Mouse (Mus musculus) forelimb bud, embryonic 11.5 days (tissue): Measurements from ENCODE around the gene Ankle1.

Source experiments
- DNase-seq: peaks from one replicate; pipeline ENCODE4 v3.0.0-alpha.2; 2012; ENCODE audit warnings: low read depth, low spot score

The Ankle1 gene

DNA sequence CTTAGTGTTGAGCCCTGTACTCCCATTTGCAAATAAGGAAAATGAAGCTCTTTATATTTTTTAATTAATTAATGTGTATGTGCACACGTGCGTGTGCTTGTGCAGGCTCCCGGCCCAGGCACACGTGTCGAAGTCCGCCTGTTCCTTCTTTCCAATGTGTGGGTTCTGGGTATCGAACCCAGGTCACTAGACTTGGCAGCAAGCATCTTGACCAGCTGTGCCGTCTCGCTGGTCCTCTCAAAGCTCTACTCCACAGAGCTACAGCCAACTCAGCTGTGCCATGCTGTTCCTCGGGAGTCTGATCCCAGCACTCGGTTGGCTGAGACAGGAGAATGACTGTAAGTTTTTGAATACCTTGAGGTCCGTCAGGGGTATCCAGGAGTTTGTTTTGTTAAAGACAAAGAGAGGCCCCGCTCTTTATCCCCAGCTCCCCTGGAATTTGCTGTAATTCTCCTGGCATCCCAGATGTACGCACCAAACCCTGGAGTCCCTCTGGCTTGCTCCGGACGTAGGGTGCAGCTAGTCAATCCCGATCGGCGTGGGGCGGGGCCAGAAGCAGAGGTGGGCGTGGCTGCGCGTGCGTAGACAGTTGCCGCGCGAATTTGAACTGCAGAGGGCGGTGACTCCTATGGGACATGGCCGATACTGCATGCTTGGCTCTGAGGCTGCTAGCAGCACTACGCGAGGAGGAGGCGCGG lies at the start of gene Ankle1:
Ankle1 (plus strand) TSS at position 610 of the 698 bp plus-strand sequence.
- peak; percentile 95 for DNase-seq

DNA sequence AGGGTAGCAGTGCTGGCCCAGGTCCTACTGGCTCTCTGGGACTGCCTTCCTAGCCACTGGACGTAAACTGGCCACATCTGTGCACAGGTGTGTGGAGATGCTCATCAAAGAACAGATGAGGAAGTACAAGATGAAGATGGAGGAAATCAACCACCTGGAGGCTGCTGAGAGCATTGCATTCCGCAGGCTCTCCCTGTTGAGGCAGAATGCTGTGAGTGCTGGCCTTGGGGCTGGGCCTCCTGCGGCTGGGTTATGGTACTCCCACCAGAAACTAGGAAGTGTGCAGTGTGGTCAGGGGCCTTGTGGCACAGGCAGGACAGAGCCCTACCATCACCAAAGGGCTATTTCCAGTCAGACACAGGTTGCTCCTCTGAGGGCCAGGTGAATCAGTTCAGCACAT lies 47.8 kb upstream of the Ankle1 start:
- DNase-seq, result no peak

DNA sequence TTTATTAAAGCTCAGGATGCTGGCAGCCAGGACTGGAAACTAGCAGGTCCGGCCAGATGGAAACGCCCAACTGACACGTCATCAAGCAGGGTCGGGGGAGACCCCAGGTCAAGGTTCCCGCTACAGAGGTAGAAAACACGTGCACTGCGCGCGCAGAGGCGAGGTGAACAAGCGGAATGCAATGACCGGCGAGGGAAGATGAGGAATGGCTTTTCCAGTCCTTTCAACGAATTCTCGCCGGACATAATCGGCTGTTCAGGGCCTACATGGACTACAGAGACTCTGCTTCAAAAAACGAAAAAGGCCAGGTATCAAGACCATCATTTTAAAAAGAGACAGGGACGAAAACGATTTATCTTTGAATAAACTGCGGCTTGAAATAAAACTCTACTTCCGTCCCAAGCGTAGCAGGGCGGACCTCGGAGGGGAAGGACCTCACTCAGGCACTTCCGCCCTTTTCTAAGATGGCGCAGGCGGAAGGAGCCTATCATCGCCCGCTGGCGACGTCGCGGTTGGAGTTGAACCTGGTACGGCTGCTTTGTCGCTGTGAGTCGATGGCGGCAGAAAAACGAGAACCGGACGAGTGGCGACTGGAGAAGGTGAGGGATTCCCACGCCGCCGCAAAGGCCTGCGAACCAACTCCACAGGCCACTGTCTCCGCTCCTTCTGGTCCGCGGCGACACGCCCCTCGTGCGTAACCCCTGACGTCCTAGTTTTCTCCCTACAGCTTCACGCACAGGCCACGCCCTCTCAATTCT lies 38.9 kb upstream of the Ankle1 start, which contains the start of gene Use1:
Use1 (plus strand) TSS at position 78 of the 758 bp plus-strand sequence.
- peak; percentile 91 for DNase-seq

DNA sequence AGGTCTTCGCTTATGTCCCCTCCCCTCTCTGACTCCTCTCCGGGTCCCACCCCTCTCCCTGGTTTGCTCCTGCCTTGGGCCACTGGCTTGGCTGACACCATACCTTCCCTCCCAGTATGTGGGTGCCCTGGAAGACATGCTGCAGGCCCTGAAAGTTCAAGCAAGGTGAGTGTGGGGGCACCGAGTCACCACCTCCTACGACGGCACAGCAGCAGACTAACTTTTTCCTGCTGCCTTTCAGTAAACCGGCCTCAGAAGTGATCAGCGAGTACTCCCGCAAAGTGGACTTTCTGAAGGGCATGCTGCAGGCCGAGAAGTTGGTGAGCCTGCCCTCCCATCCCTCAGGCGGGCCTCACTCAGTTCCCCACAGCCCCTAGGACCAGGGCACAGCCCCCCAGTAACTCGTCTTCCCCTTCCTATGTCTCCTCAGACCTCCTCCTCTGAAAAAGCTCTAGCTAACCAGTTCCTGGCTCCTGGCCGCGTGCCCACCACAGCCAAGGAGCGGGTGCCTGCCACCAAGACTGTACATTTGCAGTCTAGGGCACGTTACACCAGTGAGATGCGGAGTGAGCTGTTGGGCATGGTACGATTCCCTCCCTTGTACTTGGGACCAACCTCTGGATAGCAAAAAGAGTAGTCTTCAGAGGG lies 38.2 kb upstream of the Ankle1 start:
- DNase-seq, result no peak

DNA sequence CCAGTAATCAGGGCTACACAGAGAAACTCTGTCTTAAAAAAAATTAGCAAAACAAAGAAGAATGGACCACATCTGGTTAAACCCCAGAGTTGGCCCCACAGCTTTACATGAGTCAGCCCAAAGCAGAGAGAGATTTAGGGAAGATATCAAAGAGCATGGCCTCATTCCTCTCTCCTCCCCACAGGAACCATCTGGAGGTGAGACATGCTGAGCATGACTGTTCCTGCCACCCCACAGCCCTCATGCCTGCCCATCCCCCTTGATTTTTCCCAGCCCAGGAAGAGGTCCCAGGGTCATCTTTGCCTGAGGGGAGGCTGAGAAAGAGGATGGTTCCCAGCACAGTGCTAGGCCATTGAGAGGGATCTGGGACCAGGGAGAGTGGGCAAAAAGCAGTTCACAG lies 37.4 kb upstream of the Ankle1 start:
- no peak for DNase-seq

DNA sequence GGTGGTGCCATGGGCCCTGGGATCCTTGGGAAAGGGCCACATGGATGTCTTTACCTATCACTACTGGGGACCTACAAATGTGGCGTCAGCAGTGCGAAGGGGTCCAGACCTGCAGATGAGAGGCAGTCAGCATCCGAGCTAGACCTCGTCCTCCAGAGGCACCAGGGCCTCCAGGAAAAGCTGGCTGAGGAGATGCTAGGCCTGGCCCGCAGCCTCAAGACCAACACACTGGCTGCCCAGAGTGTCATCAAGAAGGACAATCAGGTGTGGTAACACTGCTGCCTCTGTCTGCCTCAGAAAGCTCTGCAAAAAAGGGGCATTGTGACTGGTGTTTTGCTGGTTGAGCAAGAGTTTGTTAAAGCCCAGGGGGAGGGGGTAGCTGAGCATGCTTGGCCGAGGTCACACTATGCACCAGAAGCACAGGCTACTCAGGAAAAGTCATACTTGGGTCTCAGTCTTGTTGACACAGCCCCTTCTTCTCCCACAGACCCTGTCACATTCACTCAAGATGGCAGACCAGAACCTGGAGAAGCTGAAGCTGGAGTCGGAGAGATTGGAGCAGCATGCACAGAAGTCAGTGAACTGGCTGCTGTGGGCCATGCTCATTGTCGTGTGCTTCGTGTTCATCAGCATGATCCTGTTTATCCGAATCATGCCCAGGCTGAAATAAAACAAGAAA lies 36.6 kb upstream of the Ankle1 start:
- DNase-seq, result no peak

DNA sequence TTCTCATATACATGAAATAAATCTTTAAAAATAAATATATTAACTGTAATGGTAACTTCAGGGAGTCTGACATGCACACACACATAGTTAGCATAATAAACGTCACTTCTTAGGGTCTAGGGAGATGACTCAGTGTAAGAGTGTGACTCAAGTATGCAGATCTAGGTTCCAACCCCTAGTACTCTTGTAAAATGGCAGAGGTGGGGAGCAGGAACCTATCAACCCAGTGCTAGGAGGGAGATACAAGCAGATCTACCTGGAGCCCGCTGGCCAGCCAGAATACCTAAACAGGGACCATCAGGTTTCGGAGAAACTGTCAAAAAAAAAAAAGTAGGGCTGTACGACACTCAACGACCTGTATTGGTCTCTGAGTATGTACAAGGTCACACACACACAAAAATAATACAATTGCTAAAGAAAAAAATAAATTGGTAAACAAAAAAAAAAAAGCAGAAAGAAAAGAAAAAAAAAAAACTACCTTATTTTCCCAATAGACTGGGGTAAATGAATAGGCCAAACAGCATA lies 35.0 kb upstream of the Ankle1 start:
- no peak for DNase-seq

DNA sequence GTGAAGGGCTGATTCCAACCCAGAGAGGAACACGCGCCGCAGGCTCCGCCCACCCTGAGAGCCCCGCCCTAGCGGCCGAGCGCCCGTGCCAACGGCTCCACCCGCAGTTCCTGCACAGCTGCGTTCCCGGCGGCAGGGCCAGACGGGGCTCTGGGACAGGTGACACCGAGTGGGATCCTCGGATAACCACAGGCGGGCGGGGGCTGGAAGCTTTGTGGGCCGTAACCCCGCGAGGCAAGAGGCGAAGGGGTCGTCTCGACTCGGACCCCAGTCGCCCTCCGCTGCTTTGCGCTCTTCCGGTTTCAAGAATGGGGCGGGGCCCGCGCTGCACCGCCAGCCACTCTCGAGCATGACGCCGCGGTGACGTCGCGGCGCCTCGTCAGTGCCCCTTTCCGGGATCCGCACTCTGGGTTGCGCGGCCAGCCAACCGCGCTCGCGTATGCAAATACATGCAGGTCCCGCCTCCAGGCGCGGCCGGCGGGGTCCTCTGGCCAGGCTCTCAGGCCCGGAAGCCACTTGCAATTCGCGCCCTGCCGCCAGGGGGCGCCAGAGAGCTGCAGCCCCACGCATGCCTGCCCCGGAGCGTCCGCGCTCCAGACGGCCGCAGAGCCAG lies 34.5 kb upstream of the Ankle1 start, which contains the start of gene Ocel1:
Ocel1 (plus strand) TSS at position 63 of the 613 bp plus-strand sequence.
- DNase-seq, result peak; percentile 99

DNA sequence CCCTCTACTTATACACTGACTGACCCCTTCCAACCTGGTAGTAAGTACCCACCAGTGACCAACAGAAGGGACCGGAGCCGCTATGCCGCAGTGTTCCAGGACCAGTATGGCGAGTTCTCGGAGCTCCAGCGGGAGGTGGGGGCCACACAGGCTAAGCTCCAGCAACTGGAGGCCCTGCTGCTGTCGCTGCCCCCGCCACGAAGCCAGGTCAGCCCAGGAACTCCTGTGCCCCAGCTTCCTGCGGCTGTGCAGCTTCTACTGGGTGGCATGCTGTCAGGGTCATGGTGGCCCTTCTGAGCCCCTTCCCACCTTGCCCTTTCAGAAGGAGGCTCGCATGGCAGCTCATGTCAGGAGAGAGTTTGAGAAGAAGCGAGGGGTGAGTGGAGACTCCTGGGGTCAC lies 33.4 kb upstream of the Ankle1 start:
- no peak for DNase-seq

DNA sequence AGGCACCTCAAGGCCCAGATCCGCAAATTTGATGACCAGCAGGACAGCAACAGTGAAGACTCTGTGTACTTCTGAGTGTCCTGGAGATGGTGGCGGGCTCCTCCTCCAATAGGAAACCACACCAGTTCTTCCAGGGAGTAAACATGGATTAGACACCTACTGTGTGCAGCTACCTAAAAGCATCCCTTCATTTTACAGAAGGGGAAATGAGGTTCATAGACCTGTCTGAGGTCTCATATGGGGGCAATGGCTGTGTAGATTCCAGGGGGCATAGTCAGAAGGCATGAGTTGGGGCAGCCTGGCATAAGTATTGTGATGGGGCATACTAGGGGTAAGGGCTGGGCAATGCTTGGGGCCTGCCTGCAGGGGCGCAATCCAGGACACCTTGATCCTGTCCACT lies 32.8 kb upstream of the Ankle1 start:
- DNase-seq, result no peak

DNA sequence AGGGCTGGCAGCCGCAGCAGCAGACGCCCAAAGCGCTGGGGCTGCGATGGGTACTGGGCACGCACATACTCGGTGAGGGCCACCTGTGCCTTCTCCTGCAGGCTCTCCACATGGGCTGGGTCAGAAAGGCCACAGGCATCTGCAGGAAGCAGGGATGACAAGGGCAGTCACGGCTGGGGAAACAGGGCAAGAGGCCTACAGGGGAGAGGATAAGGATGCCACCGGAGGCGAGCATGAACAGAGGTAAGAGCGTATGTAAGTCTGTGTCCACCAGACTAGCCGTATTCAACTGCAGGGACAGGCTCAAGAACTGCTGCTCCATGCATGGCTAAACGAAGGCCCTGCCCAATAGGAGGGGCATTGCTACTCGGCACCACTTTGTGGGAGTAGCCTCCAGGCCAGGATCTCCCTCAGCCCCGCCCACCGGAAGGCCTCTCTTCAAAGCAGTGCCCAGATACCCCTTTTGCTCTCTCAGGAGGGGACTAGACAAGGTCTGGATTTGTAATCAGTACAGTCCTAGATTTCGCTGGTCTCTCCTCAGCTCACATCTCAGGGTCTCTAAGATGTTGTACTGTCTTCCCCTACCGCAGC lies 31.1 kb upstream of the Ankle1 start:
- DNase-seq, result no peak

DNA sequence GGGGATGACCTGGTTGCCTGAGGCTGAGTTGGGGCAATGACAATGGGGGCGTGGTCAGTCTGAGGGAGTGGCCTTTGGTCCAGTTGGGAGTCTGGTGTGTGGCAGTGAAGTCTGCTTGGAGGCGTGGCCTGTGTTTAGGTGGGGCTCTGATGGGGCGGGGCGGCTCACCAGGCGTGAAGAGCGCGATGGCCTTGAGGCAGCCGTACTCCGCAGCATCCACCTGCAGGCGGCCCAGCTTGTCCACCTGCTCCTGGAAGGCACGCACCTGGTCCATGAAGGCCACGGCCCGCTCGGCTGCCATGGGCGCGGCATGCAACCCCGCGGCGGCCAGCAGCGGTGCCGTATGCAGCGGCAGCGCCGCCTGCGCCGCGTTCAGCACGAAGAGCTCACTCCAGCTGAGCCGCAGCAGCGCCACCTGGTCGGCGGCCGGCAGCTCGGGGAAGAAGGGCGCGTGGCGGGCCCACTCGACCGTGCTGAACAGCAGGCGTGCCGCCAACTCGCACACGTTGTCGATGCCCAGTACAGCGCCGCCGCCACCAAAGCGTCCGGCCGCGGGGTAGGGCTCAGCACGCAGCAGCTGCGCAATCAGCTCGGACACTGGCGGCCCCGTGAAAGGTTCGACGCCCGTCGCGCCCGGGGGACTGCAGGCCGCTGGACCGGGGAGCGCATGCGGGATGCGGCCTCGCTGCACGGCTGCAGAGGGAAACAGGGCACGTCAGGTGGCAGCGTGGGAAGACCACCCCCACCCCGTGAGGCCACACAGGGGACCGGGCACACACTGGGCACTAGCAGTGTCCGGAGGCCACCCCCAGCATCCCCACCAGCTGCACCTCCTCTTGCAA lies 30.0 kb upstream of the Ankle1 start:
- peak; percentile 43 for DNase-seq

DNA sequence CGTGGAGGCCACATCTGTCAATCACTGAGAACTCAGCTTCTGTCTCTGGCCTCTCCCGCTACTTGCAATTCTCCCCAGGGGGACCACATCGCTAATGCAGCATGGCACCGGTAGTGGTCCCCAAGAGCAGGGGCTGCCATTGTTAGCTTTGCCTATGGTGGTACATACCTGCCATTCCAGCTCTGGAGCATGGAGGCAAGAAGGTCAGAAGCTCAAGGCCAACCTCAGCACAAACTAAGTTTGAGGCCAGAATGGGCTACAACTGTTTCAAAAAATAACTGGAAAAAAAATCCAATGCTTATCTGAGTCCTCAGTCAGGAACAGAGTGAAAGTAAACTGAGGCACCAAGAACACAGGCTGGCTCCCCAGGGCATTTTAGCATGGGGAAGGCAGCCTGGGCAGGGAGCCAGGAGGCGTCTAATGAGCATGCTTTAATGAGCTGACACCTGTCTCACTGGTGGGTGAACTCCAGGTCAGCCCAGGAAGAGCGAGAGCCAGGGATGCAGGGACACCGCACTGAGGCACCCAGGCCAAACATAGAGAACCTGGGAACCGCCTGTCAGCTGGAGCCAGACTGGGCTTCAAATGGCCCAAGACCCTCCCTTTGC lies 29.3 kb upstream of the Ankle1 start:
- no peak for DNase-seq

DNA sequence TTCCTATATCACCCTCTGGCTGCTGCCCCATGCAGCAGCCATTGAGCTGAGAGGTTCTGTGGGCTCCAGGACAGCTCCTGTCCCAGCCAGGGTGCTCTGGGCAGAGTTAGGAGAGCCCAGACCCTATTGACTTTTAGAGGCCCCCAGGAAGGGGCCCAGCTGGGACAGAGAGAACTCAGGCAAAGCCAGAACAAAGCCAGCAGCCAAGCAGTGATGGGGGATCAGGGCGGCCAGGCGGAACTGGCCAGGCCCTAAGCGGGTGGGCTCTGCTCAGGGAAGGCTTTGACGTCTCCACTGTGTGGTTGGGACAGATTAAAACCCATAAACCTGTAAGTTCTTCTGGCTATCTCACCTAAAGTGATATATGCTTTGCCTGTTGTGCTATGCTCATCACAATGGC lies 26.8 kb upstream of the Ankle1 start:
- no peak for DNase-seq

DNA sequence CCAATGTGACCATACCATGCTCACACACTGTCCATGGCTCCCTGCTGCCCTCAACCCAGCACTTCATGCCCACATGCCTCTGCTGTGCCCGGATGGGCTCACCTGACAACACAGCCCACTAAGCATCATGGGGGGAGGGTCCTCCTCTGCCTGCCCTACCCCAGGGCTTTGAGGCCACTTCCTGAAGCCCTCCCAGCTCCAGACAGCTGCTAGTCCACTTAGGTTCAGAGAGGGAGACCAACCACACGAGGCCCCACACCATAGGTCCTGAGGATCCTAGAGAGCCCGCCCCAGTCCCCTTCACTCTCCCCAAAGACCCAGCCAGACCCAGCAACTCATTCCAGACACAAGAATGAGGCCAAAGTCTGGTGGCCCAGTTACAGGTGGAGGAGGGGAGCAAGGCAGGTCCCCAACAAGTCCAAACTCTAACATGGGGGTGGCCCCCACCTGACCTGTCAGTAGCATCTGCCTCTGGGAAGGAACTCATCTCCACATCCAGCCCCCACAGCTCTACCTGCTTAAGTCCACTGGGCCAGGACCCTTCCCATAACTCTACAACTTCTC lies 26.2 kb upstream of the Ankle1 start:
- DNase-seq, result no peak

DNA sequence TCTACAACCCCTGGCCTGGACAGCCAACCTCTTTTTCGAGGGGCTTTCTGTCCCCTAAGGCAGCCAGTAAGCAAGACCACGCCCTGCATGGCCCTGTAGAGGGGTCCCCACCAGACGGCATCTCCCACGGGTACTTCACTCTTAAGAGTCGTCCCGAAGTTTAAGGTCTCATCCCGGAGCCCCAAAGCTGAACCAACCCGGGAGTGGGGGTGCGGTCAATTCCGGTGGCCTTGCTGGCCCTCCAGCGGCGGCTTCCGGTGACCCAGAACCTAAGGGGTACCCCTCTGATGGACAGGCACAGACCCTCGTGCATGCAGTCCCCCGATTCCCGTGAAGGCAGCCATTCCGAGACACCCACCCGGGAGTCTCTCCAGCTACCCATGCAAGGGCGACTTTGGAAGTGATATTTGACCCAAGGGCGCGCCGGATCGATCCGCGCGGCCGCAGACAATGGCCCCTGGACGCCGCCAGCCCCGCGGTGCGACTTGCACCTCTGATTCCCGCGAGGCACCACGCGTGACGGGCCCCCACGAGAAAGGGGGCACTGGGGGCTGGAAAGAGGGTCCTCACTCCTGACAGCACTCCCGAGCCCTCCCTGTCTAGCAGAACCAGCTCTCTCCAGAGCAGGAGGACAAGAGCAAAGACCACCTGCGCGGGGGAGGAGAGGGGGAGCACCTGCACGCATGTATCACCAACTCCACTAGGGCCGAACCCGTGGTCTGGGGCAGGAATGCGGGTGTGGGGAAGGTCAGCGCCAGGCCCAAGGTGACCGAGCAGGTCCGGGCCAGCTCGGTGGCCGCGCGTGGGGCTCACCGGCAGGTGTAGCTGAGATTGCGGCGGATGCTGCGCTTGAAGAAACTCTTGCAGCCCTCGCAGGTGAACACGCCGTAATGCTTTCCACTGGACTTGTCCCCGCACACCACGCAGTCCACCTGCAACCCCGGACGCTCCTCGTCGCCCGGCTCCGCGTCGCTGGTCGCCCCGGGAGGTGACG lies 25.3 kb upstream of the Ankle1 start:
- no peak for DNase-seq

DNA sequence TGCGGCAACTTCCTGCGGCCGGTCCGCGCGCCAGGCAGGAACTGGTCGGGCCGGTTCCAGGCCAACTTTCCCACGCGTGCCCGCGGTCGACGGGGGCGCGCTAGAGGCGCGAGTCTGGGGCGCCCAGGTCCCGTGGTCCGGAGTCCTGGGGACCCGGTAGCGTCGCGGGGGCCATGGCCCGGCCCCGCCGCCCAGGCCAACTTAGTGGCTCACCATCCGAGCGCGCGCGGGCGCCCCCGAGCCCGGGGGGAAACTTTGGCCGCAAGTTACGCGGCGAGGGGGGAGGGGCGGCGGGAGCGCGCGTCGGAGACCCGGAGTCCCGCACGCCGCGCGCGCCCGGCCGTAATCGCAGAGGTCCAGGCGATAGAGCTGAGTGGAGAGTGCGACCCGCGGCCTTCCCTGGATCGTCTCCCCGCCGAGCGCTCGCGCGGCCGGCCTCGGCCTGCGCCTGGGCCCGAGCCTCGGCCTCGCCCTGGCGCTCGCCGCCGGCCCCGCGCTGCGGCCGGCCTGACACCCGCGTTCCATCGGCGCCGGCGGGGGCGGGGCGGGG lies 24.3 kb upstream of the Ankle1 start, which contains the start of gene Nr2f6:
Nr2f6 (minus strand) TSS at position 540 of the 550 bp plus-strand sequence.
- DNase-seq, result peak; percentile 66
